Mouse (Mus musculus) urinary bladder, postnatal 25 days (tissue): Measurements from ENCODE around the gene Gm14137.
A peak's percentile ranks its signal among the peaks of the same experiment; 100 is the strongest.

ENCODE experiments used
- DNase-seq: peaks from one replicate; pipeline ENCODE4 v3.0.0; 2022; ENCODE audit warnings: low spot score

Gm14137 gene

DNA sequence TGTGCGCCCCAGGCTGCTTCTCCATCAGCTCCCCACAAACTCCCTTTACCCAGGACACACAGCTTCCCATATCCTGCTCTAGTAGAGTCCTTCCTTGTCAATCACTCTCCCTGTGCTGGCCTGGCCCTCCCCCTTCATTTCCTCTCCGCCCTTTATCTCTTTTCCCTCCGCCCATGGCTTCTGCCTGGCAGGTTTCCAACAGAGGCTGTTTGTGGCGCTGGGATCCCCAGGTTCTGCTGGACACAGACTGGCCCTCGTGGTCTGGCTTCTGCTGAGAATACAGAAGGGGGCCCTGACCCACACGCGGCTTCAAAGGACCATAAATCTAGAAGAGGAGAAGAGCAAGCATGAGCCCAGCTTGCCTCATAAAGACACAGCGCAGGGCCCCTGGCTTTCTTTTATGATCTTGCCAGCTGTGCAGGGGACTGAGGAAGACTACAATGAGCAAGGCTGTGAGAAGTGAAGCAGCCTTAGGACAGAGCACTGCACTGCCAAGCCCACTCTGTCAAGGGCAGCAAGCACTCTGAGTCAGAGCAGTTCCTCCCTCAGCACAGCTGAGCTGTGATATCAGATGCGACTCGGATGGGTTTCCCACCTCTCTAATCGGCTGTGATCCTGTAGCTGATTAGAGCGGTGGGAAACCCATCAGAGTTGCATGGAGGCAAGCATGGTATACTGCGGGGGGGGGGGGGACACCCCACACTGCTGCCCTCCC is 1.3 kb upstream of the Gm14137 start:
- DNase-seq: no peak

DNA sequence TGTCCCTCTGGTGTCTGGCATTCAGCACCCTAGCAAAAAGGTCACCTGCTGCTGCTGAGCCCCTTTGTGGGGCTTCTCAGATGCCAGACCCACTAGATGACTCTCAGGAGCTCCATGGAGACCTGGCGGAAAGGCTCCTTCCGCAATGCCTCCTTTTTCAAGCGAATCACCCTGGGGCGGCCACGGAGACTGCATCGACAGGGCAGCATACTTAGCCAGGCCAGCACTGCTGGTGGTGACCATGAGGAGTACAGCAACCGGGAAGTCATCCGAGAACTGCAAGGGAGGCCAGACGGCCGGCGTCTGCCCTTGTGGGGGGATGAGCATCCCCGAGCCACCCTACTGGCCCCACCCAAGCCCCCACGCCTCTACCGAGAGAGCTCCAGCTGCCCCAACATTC is 557 bp downstream of the Gm14137 start:
- DNase-seq: no peak

DNA sequence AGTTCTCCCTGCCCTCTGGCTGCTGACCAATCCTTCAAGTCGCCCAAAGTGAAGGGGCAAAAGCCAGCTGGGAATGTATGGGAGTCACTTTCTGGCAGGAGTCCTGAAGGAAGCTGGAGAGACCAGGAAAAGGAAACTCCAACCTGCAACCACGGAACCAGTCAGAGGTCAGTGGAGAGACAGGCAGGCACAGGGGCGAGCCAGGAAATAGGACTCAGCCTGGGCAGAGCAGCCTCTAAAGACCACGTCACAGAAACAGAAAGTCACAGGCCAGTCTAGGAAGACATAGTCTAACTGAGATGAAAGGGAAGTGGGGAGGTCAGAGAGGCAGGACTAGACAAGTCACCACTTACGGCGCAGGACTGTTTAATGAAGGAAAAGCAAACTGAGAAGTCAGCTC is 1.3 kb downstream of the Gm14137 start:
- no peak for DNase-seq

DNA sequence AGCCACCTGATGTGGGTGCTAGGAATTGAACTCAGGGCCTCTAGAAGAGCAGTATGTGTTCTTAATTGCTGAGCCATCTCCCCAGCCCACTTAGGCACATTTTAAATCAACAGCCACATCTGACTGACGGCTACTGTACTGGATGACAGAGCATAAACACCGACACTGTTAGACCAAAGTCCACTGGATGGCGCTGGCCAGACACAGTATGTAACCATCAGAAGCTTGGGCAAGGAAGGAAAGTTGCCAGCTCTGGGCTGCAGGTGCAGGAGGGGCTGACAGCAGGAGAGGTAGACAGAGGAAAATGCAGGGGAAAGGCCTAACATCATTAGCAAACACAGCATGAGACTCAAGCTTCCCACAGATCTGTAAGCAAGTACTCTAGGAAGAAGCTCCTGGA is 2.5 kb downstream of the Gm14137 start:
- DNase-seq: no peak

DNA sequence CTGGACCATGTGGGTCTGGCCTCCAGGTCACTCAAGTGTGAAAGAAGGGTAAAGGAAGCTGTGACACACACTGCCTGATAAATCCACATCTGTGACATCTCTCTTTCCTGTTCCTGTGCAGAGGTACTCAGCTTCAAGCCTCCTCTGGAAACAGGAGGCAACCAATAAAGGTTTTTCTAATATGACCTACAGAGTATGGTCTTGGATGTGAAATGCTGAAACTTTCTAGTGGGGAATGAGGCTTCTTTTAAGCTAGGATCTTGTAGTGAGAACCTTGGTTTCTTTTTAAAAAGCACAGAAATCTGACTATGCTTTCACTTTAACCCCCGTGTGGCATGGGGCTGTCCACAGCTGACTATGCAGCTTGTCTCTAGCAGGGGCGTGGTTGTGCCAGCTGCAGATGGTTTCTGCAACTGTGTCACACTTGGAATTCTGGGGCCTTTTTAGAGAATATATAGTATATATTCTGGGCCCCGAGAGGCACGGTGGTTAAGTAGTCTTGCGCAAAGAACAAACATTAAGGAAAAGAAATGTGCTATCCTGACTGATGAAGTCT is 3.2 kb downstream of the Gm14137 start:
- DNase-seq: no peak

DNA sequence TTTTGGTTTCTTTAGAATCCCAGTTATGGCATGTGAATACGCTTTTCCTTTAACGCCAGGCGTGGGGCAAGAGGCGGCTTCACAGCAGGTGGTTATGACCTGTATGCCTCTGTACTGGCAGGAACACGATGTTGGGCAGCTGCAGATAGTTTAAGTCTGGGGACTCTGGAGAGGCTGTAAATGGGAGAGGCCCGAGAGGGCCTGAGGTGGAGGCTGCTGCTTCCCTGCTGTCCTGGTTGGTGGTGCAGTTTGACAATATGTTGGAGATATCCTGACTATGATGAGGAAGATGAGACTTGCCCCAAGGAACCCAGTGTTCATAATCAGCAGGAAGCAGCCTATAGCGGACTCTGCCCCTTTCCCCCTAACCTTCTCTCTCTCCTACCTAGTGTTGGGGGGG is 8.6 kb downstream of the Gm14137 start:
- DNase-seq: no peak

DNA sequence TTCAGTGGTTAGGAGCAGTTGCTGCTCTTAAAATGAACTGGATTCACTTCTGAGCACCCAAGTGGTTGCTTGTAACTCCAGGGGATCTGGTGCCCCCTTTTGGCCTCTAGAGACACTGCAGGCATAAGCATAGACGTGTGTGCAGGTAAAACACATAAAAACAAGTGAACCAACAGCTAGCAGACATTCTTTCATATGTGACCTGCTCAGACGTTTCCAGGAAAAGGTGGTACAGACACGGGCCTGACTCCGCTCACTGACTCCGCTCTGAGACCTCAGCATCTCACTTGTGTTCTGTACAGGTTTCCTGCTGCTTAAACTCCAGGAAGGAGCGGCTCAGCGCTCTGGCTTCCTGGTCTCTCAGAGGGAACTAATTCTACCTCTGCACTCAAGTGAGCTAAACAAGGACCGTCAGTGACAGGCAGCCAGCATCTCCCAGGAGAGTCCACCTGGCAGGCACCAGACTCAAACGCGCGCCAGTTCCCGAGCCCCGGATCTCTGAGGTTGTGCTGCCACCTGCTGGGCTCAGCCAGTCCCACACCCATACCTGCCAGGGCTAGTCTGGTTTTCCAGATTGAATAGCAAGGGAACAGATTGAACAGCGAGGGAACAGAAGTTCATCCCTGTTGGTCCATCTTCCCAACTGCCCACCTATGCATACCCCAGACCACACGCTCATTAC is 14.9 kb downstream of the Gm14137 start:
- DNase-seq: peak; percentile 83

DNA sequence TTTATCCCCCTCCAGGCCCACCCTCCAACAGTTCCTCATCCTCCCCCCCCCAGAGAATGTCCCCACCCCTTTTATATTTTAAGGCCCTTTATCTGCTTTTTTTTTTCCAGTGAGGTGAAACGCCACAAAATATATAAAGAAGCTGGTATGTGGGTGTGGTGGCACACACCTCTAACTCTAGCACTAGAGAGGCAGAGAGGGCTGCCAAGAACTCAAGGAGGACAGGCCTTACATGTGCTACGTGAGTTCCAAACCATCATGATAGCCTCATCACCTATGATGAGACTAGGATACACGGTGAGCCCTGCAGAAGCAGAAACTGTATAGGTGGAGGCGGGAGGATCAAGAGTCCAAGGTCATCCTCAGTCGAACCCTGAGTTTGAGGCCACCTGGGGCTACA is 16.7 kb downstream of the Gm14137 start:
- no peak for DNase-seq

DNA sequence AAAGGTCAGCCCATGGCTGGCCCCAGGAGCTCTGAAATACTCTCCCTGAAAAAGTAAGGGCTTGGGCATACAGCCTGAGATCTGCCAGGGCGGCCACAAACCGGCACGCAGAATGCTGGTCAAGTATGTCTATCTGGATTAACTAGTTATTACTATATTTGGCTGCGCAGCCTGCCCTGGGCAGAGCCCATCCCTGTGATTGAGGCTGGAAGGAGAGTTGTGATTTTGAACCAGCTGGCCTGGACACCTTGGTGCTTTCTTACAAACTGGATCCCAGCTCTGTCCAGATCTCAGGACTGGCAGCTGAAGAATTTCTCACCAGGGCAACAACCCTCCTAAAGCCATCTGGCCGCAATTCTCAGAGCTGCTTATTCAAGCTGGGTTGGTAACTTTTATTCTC is 19.8 kb downstream of the Gm14137 start:
- DNase-seq: no peak

DNA sequence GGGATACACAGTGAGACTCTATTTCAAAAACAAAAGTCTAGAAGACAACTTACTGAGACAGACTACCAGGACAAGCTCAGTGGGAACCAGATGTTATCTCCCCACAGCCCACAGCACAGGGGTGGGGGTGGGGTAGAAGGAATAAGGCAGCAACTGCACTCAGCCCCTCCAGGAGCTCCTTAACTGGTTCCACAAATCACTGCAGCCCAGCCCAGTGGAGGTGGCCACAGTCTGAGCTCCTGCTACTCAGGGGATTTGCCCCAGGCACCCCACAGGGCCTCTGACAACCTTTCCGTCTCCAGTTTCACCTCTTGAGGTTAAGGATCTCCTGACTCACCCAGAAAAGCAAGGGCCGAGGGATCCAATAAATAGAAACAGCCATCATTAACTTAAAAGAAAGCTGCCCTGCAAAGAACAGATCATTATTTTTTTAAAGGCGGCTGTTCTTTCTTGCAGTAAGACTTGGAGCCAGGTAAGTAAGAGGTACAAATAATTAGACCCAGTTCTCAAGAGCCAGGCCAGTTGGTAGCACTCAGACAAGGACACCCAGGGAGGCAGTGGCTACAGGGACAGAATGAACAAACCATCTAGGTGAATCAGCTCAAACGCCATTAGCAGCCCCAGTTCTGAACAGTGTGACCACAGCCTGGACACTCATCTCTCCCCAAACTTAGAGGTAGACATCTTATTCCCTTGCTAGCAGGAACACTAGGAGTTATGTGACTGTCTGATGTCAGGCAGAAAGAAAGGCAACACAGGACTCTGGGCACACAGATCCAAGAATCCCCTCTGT is 22.2 kb downstream of the Gm14137 start:
- DNase-seq: no peak

DNA sequence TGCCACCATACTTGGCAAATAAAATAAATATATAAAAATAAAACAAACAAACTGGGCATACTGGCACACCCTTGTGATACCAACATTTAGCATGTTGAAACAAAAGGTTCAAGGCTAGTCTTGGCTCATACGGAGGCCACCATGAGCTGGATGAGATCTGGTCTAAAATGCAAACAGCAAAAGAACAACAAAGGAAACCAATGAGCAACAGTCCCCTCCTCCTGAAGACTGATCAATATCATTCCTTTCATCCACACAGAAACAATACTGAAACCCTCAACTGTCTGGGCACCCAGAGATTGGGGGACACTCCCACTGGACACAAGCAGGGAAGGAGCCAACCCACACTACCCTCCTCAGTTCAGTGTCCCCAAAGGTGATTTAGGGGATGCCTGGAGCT is 23.2 kb downstream of the Gm14137 start:
- DNase-seq: no peak

DNA sequence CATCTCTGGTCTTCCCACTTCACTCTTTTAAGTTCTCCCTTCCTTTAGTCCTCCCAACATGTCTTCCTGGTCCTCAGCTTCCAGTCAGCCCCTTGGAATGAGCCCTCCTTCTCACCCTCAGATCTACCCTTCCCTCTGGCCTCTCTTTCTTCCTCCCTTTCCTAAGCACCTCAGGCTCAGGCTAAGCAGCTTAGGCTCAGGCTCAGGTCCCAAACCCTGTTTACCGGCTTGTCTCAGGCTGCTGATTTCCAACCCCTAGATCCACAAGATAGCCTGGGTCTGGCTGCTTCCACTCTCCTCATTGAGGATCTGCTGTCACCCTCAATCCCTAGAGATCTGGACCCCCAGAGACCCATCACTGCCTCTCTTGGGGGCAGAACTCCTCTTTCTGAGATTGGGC is 23.7 kb downstream of the Gm14137 start:
- no peak for DNase-seq

DNA sequence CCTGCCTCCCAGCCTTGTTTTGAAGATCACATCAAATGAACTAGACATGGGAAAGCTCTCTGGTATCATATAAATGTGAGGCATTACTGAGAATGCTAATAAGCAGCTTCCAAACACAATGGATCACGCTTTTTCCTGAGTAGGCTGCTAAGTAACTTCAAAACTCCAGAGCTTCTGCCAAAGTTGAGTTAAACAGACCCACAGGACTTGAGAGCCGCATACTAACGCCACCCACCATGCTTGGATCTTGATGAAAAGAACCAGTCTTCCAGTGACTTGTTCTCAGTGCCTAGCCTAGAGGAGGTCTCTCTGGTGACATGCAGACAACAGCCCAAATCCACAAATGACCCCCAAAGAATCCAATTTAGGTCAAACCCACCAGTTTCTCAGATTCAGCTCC is 24.6 kb downstream of the Gm14137 start:
- no peak for DNase-seq

DNA sequence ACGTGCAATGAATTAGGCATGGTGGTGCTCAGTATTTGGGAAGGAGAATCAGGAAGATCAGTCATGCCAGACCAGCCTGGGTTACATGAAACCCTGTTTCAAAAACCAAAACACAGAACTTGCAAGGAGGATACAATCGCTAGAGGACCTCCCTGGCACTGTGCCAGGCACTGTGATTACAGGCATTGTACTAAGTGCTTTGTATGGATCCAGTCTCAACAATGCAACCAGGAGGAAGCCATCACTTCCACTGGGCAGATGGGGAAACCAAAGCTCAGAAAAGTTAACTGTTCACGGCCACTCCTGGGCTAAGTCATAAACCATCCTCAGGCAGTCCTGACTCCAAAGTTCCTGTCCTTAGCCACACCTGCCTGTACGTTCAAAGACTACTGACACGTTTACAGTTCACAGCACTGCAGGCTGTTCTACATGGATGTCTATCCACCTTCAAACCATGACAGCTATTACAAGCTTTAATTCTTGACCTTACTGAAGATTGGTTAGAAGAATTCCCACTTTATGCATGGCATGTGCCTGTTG is 28.7 kb downstream of the Gm14137 start:
- no peak for DNase-seq

DNA sequence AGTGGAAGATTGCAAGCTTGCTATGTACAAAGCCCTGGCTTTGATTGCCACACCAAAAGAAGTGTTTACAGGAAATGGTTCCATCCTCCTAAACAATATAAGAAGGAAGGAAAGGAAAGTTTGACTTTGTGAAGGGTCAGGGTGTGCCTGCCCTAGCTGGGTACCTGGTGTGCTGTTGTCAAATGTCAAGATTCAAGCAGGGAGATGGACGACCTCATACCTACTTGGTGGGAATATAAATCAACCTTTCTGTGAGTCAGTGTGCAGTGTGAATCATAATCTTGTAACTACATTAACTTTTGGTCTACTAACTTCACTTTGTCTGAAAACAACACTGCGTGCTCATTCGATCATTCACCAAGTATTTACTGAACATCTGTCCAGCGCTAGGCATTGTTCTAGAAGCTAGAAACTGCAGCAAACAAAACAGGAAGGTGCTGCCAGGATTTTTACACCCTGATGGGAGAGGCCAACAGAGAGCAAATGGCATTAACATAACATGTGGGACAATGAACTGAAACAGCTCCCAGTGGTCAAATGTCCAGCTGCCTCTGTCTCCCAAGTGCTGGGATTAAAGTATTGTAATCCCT is 29.7 kb downstream of the Gm14137 start:
- no peak for DNase-seq

DNA sequence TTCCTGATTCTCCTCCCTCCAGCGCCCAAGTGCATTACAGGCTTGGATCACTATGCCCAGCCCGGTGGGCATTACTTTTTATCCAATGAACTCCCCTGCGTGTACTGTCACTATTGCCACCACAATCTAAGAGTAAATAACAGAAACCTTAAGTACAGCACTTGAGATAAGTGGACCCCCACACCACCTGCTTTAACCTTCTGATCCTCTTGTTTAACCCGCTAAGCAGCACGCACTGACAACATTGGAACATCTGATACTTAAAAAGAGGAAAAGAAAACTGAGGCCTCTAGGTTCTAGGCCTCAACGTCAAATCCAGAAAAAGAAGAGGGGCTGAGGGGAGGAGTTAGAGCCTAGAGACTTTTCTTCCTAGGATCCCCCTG is 33.6 kb downstream of the Gm14137 start:
- no peak for DNase-seq

DNA sequence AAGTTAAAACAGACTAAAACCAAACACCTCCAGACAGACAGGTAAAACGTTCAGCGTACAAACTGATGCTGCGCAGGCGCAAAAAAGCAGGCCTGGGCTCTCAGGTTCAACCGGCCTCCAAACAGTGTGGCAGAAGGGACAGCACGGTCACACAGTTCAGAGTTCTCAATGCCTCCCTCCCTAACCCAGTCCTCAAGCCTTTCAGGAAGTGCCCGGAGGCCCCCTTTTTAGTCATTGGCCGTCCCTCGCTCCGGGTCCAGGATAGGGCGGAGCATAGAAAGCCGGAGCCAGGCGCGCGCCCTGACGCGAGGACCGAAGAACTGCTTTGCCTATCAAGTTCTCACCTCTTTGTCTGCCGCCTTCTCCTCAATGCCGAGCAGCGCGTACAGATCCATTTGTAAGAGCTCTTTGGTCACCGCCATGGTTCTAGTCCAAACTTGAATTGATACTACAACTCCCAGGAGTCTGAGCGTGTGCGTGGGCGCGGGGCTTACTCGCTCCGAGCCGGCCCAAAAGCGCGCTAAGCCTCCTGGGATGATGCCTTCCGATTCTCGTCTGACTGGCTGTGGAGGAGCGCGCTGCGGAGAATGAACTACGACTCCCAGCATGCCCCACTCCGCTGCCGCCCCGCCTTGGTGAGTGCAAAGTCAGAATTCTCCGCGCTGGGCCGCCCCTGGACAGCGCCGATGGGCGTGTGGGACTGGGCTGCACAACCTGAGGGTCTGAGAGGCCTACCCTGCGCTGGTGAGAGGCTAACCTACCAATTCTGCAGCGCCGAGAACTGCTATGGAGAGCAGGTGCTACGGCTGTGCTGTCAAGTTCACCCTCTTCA is 34.3 kb downstream of the Gm14137 start, which contains the start of the genes Zfyve19 and Dnajc17:
TSS of gene Zfyve19 (plus strand) at position 274 of the 832 bp plus-strand sequence.
TSS of gene Dnajc17 (minus strand) at position 452 of the 832 bp plus-strand sequence.
- peak; percentile 84 for DNase-seq

DNA sequence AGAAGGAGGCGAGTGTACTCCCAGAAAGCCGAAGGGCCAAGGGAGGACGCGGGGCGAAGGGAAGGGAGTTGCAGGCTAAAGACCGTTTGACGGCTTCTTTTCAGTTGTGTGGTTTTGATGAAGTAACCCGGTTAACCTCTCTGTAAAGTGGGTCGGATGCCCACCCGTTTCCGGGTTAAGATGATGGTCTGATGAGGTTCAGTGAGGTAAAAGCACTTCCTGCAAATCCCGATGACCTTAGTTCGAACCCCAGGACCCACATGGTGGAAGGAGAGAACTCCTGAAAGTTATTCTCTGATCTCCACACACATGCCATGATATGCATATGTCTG is 34.8 kb downstream of the Gm14137 start:
- no peak for DNase-seq
